Mouse (Mus musculus) lung, embryonic 16.5 days (tissue): ENCODE results near the gene Rgl2. TPM values are rescaled to one million over a fixed set of nuclear protein-coding genes. Genes with fewer than 3 reads are reported as not detected.
A peak's percentile ranks its signal among the peaks of the same experiment; 100 is the strongest.
"Not testable (repeated sequence)": the region's sequence is repeated elsewhere in the genome, so short reads cannot be mapped to it uniquely, and the experiment has no call there.

Experiments used
- ATAC-seq: fragments of 200-750 bp; cut with Nextera tagmentation; 2 replicates; pipeline ENCODE4 v1.8.0; 2017; ENCODE audit warnings: low read depth, mild to moderate bottlenecking, moderate library complexity
- H3K27ac ChIP-seq: fragments of 300-500 bp; sonication (generic); 2 replicates; pipeline ENCODE4 v1.5.1; 2014; ENCODE audit warnings: mild to moderate bottlenecking, control low read depth, low read length
- H3K27me3 ChIP-seq: fragments of 300-500 bp; sonication (generic); 2 replicates; pipeline ENCODE4 v1.6.1; 2014; ENCODE audit warnings: low read depth, low read length, mixed read lengths; ENCODE audit not compliant: control insufficient read depth, insufficient read depth
- H3K36me3 ChIP-seq: fragments of 300-500 bp; sonication (generic); 2 replicates; pipeline ENCODE4 v1.6.1; 2014; ENCODE audit warnings: low read length; ENCODE audit not compliant: control insufficient read depth, insufficient read depth
- H3K4me1 ChIP-seq: fragments of 300-500 bp; sonication (generic); replicated peaks from 2 replicates; pipeline ENCODE4 v1.6.1; 2014; ENCODE audit warnings: low read length, mixed read lengths; ENCODE audit not compliant: control insufficient read depth, insufficient read depth
- H3K4me2 ChIP-seq: fragments of 300-500 bp; sonication (generic); 2 replicates; pipeline ENCODE4 v1.6.1; 2014; ENCODE audit warnings: low read depth, low read length, control low read depth
- H3K4me3 ChIP-seq: fragments of 300-500 bp; sonication (generic); 2 replicates; pipeline ENCODE4 v1.5.1; 2014; ENCODE audit warnings: mild to moderate bottlenecking, low read length, control low read depth
- H3K9ac ChIP-seq: fragments of 300-500 bp; sonication (generic); 2 replicates; pipeline ENCODE4 v1.6.1; 2014; ENCODE audit warnings: low read length, control low read depth
- H3K9me3 ChIP-seq: fragments of 300-500 bp; sonication (generic); 2 replicates; pipeline ENCODE4 v1.6.1; 2016; ENCODE audit warnings: low read length; ENCODE audit not compliant: control insufficient read depth
- WGBS: fragments of 180-500 bp; shearing (Covaris S2); extraction: QIAGEN DNeasy Blood & Tissue Kit; methylation state at CpG from one replicate; pipeline ENCODE4 v1.1.7; 2014; 5-methylcytosine and 5-hydroxymethylcytosine counted together
- microRNA-seq: library from miRNA; unstranded; fragments of <30 nt; microRNA quantifications from one replicate; pipeline ENCODE4, GENCODE M21; 2016
- polyA plus RNA-seq: library from polyadenylated mRNA; unstranded; fragments of >200 nt; fragmentation: Nextera tagmentation; extraction: Ambion mirVana; gene quantifications from 2 replicates; pipeline ENCODE4 v1.2.1, GENCODE M21; 2015

Rgl2 gene
- polyA plus RNA-seq, 1 experiment from 2014 or later, result 49.5 TPM

- WGBS, result 9% methylated on average over 8 of the region's 8 CpGs
Observed at GRCm38 (mm10) chr17:33982136-33982535, 52.8 kb downstream of the Rgl2 start.

More at GRCm38 (mm10) chr17:33982136-33982535, 52.8 kb downstream of the Rgl2 start:
- Histone ChIP-seq H3K4me1 (peaks cover 23% of the 10 kb centered on the region), H3K27me3 (peaks cover 28% of the 10 kb centered on the region), H3K4me2 (peak overlapping the region; percentile 58)
- H3K36me3 ChIP-seq, H3K27ac ChIP-seq, H3K4me3 ChIP-seq, H3K9ac ChIP-seq, H3K9me3 ChIP-seq, ATAC-seq: not testable (repeated sequence)

Small RNA genes within 50 kb of the gene (microRNA-seq; reads per million reads assigned to microRNA genes)
- not detected for gene Gm27740

Other genes starting within 250 kb of the Rgl2 start
- gene Hnrnpm, start 242.7 kb upstream of the Rgl2 start, polyA plus RNA-seq, result 315 and 351 TPM in 2 replicates
- gene March2, start 210.9 kb upstream of the Rgl2 start, polyA plus RNA-seq, result 61.8 and 72.0 TPM in 2 replicates
- gene Rab11b, start 169.0 kb upstream of the Rgl2 start, polyA plus RNA-seq, result 279 and 289 TPM in 2 replicates
- 46.1 and 48.3 TPM in 2 replicates for gene Angptl4, start 147.7 kb upstream of the Rgl2 start, polyA plus RNA-seq
- gene Kank3, start 119.0 kb upstream of the Rgl2 start, polyA plus RNA-seq, result 78.8 and 89.6 TPM in 2 replicates
- 929 and 1,039 TPM in 2 replicates for gene Rps28, start 105.0 kb upstream of the Rgl2 start, polyA plus RNA-seq
- gene Ndufa7, start 105.0 kb upstream of the Rgl2 start, polyA plus RNA-seq, result 482 and 489 TPM in 2 replicates
- 63.4 and 67.1 TPM in 2 replicates for gene Cd320, start 86.5 kb upstream of the Rgl2 start, polyA plus RNA-seq
- not detected in 2 replicates for gene Gm7029, start 55.7 kb upstream of the Rgl2 start, polyA plus RNA-seq
- gene Kifc1, start 38.9 kb upstream of the Rgl2 start, polyA plus RNA-seq, result 8.8 and 9.6 TPM in 2 replicates
- gene Platr17, start 24.4 kb upstream of the Rgl2 start, polyA plus RNA-seq, result 0.26 TPM in 1 of 2 replicates, not detected in the other
- 44.1 and 50.6 TPM in 2 replicates for gene Daxx, start 20.1 kb upstream of the Rgl2 start, polyA plus RNA-seq
- gene Tapbp, start 13.6 kb upstream of the Rgl2 start, polyA plus RNA-seq, result 57.7 and 70.8 TPM in 2 replicates
- 17.8 and 18.7 TPM in 2 replicates for gene Zbtb22, start 13.6 kb upstream of the Rgl2 start, polyA plus RNA-seq
- 143 and 151 TPM in 2 replicates for gene Pfdn6, start 10.8 kb downstream of the Rgl2 start, polyA plus RNA-seq
- 20.2 and 20.6 TPM in 2 replicates for gene Wdr46, start 11.1 kb downstream of the Rgl2 start, polyA plus RNA-seq
- 5.5 and 5.6 TPM in 2 replicates for gene B3galt4, start 21.9 kb downstream of the Rgl2 start, polyA plus RNA-seq
- 49.4 and 50.5 TPM in 2 replicates for gene Vps52, start 26.3 kb downstream of the Rgl2 start, polyA plus RNA-seq
- gene Rps18, start 26.5 kb downstream of the Rgl2 start, polyA plus RNA-seq, result 1,739 and 1,825 TPM in 2 replicates
- 55.5 and 83.8 TPM in 2 replicates for gene H2-K1, start 70.8 kb downstream of the Rgl2 start, polyA plus RNA-seq
- gene Ring1, start 95.1 kb downstream of the Rgl2 start, polyA plus RNA-seq, result 15.0 and 15.2 TPM in 2 replicates
- 40.9 and 41.6 TPM in 2 replicates for gene H2-Ke6, start 98.5 kb downstream of the Rgl2 start, polyA plus RNA-seq
- 188 and 191 TPM in 2 replicates for gene Slc39a7, start 102.1 kb downstream of the Rgl2 start, polyA plus RNA-seq
- gene Rxrb, start 102.3 kb downstream of the Rgl2 start, polyA plus RNA-seq, result 49.6 and 49.9 TPM in 2 replicates
- 2.6 and 3.7 TPM in 2 replicates for gene Col11a2, start 109.9 kb downstream of the Rgl2 start, polyA plus RNA-seq
- gene H2-Oa, start 162.8 kb downstream of the Rgl2 start, polyA plus RNA-seq, result 0.23 and 1.0 TPM in 2 replicates
- gene H2-DMa, start 190.0 kb downstream of the Rgl2 start, polyA plus RNA-seq, result 11.8 and 12.7 TPM in 2 replicates
- 97.8 and 100 TPM in 2 replicates for gene Brd2, start 193.1 kb downstream of the Rgl2 start, polyA plus RNA-seq
- 1.6 and 2.1 TPM in 2 replicates for gene H2-DMb2, start 213.8 kb downstream of the Rgl2 start, polyA plus RNA-seq
- 3.7 and 6.2 TPM in 2 replicates for gene H2-DMb1, start 223.5 kb downstream of the Rgl2 start, polyA plus RNA-seq